ENCODE assay signal across 12 mouse cellular contexts in the genomic region with DNA sequence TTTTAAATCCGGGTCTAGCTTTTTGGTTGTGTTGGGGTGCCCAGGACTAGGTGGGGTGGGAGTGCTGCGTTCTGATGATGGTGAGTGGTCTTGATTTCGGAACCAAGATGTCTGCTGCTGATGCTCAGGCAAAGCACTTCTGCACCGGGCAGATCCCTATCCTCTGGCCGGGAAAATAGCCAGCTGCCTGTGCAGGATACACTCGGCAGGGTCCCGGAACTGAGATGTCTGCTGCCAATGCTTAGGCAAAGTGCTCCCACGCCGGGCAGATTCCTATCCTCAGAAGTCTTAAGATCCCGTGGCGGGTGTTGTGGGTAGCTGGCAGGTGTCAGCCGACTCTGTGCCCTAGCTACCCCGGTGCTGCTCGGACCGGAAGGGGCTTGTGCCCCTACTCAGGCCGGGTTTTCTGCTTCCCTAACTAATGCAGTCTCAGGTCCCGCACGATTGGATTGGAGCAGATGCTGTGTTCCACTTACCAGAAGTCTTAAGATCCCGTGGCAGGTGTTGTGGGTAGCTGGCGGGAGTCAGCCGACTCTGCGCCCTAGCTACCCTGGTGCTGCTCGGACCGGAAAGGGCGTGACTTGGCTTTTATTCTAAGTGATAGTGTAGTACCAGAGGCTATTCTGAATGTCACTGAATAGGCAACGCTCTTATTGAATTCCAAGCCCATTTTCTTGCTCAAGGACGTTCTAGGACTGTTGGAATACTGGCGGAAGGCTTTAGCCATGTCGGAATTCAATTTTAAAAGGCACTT. TPM values are rescaled to one million over a fixed set of nuclear protein-coding genes. Genes with fewer than 3 reads are reported as not detected.
DNase-seq lines count a peak whose midpoint lies in the region; TF ChIP-seq lines count a peak whose summit lies in the region.
"Not testable (repeated sequence)": the region's sequence is repeated elsewhere in the genome, so short reads cannot be mapped to it uniquely, and the experiment has no call there.
"Had no signal": no experiment of that assay in that cellular context is flagged by ENCODE, and none has a peak within 500 bp of the region (broad histone marks: within the 10 kb centered on the region; RNA-seq: fewer than 3 reads in every experiment).

No protein-coding gene starts in this region.

- TF ChIP-seq CTCF in E14TG2a.4 (conservative IDR thresholded peaks at IDR 0.05; ENCODE audit: low read length); ES-Bruce4 (IDR thresholded peaks at IDR 0.05; ENCODE audit: low read depth, low read length): not testable (repeated sequence)

- not testable (repeated sequence) for H3K27me3 ChIP-seq in E14TG2a.4 (ENCODE audit: insufficient read depth, low read length); ES-Bruce4 (ENCODE audit: control insufficient read depth, insufficient read depth, low read length, poor library complexity, severe bottlenecking)

- not testable (repeated sequence) for TF ChIP-seq POLR2A in ES-Bruce4 (IDR thresholded peaks at IDR 0.05; ENCODE audit: insufficient read depth, low read length)

- peaks cover 11% of the 10 kb centered on the region for H3K4me1 ChIP-seq in E14TG2a.4 (replicated peaks; ENCODE audit: low read depth, low read length)
- not testable (repeated sequence) for H3K4me1 ChIP-seq in ES-Bruce4 (ENCODE audit: control insufficient read depth, insufficient read depth, low read length); ES-E14 (ENCODE audit: control insufficient read depth in 2 of 2, insufficient read depth in 2 of 2, low read length in 2 of 2, poor library complexity in 1 of 2)

- H3K4me3 ChIP-seq in E14TG2a.4 (replicated peaks; ENCODE audit: low read length), result peak overlapping the region; percentile 78
- H3K4me3 ChIP-seq in ES-Bruce4 (ENCODE audit: low read depth, low read length), result peak overlapping the region; percentile 69
- H3K4me3 ChIP-seq in ES-E14 (ENCODE audit: insufficient read depth in 1 of 2, low read depth in 1 of 2, low read length in 2 of 2, poor library complexity in 1 of 2, severe bottlenecking in 1 of 2), result peak overlapping the region; percentile 56 to 65

- TF ChIP-seq EP300 in ES-Bruce4 (IDR thresholded peaks at IDR 0.05; ENCODE audit: insufficient read depth, low read depth, low read length), result 0 out of 2 replicates have a peak, but pooled peaks have one; percentile 10

- not testable (repeated sequence) for H3K27ac ChIP-seq in ES-Bruce4 (ENCODE audit: insufficient read depth, low read length); ES-E14 (ENCODE audit: insufficient read depth, low read depth, low read length, poor library complexity, severe bottlenecking)

- H3K36me3 ChIP-seq in E14TG2a.4 (ENCODE audit: insufficient read depth, low read length); ES-Bruce4 (ENCODE audit: control insufficient read depth, insufficient read depth, low read length, poor library complexity, severe bottlenecking); ES-E14 (ENCODE audit: control insufficient read depth, insufficient read depth, low read length, poor library complexity, severe bottlenecking): not testable (repeated sequence)

- H3K9ac ChIP-seq in ES-Bruce4 (ENCODE audit: low read depth, poor library complexity, severe bottlenecking), result peak overlapping the region; percentile 70
- peak overlapping the region; percentile 30 for H3K9ac ChIP-seq in ES-E14 (ENCODE audit: insufficient read depth, low read depth, low read length, poor library complexity, severe bottlenecking)

- in situ Hi-C loops in ES-E14 (cut with MboI; ENCODE audit: low sequenced_read_pairs in 2 of 2, unreplicated experiment in 2 of 2), result loop anchor here (10.0 kb wide), 1 partner anchor 87 kb away; a partner anchor contains a TSS

- not testable (repeated sequence) for H3K9me3 ChIP-seq in E14TG2a.4 (ENCODE audit: low read length); ES-Bruce4 (replicated peaks; ENCODE audit: control insufficient read depth, insufficient read depth, low read length, poor library complexity, severe bottlenecking); ES-E14 (ENCODE audit: control insufficient read depth, insufficient read depth, low read depth, low read length)

- peak; percentile 80 for DNase-seq in ES-CJ7 (ENCODE audit: low read depth, low spot score)
- DNase-seq in ES-E14 (ENCODE audit: low read depth, low spot score), result peak; percentile 41
- peak; percentile 87 for DNase-seq in R1 (ENCODE audit: low read depth, low spot score)
- DNase-seq in WW6 (ENCODE audit: low read depth, low spot score), result peak; percentile 42
- DNase-seq in ZHBTc4 (ENCODE audit: low read depth, low spot score), result peak; percentile 89
- peak; percentile 77 for DNase-seq in heart, adult 11 months

RNA-seq across cellular contexts. Expression of a gene that starts 41.1 kb away (rescaled TPM):
- 11.5 and 12.6 TPM in 2 replicates for polyA plus RNA-seq in ES-Bruce4 (2011; ENCODE audit: insufficient read depth, insufficient read length, low read depth, missing spikeins)
- 7.0 and 9.1 TPM in 2 replicates for total RNA-seq in ES-E14 (2012; rRNA removed)
- total RNA-seq: MEL had no signal
- polyA plus RNA-seq: activated CD4-positive, CD25-positive, alpha-beta regulatory T cell, adult 4 months; CD4-positive, CD25-positive, alpha-beta regulatory T cell, adult 4 months; G1E had no signal
